Mouse (Mus musculus) brain, embryonic 14.5 days (tissue): ENCODE data around the gene Chpf.

ENCODE experiments used
- CTCF ChIP-seq: fragments of 200-500 bp; IDR thresholded peaks from 2 replicates; pipeline ENCODE4 v1.5.1; 2012; ENCODE audit warnings: inconsistent platforms, mild to moderate bottlenecking, moderate library complexity, borderline replicate concordance; ENCODE audit not compliant: insufficient read depth, insufficient read length; ENCODE audit errors: extremely low read depth
- POLR2A ChIP-seq: fragments of 200-500 bp; IDR thresholded peaks from 2 replicates; pipeline ENCODE4 v1.6.1; 2012; ENCODE audit warnings: mild to moderate bottlenecking, inconsistent platforms, borderline replicate concordance; ENCODE audit not compliant: poor library complexity, insufficient read depth, insufficient read length, severe bottlenecking; ENCODE audit errors: extremely low read depth

DNA sequence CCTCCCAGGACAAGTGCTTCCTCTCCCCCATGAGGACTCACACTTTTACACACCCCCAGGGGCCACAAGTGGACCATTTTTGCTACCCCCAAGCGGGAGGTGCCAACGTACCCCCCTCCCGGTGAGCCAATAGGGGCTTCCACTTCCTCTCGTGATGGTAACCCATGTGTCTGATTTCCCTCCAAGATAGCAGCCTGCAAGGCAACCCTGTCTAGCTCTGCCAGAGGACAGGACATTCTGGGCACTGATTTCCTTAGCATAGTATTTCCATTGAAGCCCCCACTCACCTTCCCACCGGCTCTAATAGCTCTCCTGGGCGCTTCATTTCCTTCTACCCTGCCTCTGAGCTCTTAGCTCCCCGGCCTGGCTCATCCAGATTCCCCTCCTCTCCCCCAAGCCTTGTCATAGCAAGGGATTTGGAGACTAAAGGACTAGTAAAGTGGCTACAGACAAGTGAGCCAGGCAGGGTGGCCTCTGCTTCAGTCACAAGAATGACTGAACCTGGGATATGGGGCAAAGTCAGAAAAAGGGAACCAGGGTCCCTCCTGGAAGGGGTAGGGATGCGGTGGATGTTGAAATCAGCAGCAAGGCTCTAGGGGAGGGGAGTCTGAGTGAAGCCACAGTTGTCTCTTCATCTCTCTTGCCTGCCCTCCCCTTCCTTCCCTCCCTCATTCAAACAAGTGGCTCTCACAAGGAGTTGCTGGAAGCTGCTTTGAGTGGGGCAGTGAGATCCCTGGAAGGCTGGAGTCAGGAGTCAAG, 29.6 kb downstream of the Chpf start:
- TF ChIP-seq CTCF (no peak), POLR2A (no peak)
